Mouse (Mus musculus) MN1 (cell line): ENCODE measurements around the gene Pak6.
A peak's percentile ranks its signal among the peaks of the same experiment; 100 is the strongest.

Experiments used
- DNase-seq: peaks from one replicate; pipeline ENCODE4 v3.0.0-alpha.2; 2016; ENCODE audit warnings: low spot score

Pak6 gene

GRCm38 (mm10) chr2:118665616-118666015, 2.5 kb downstream of the Pak6 start:
- no peak for DNase-seq

GRCm38 (mm10) chr2:118667181-118667580, 4.1 kb downstream of the Pak6 start:
- no peak for DNase-seq

GRCm38 (mm10) chr2:118669245-118669644, 6.1 kb downstream of the Pak6 start:
- no peak for DNase-seq

GRCm38 (mm10) chr2:118669785-118670184, 6.7 kb downstream of the Pak6 start:
- no peak for DNase-seq

- DNase-seq = no peak
These were observed 8.6 kb downstream of the Pak6 start for GRCm38 (mm10) chr2:118671728-118672127.

GRCm38 (mm10) chr2:118673686-118674465, 10.8 kb downstream of the Pak6 start:
- no peak for DNase-seq

GRCm38 (mm10) chr2:118674500-118674899, 11.4 kb downstream of the Pak6 start:
- no peak for DNase-seq

DNA sequence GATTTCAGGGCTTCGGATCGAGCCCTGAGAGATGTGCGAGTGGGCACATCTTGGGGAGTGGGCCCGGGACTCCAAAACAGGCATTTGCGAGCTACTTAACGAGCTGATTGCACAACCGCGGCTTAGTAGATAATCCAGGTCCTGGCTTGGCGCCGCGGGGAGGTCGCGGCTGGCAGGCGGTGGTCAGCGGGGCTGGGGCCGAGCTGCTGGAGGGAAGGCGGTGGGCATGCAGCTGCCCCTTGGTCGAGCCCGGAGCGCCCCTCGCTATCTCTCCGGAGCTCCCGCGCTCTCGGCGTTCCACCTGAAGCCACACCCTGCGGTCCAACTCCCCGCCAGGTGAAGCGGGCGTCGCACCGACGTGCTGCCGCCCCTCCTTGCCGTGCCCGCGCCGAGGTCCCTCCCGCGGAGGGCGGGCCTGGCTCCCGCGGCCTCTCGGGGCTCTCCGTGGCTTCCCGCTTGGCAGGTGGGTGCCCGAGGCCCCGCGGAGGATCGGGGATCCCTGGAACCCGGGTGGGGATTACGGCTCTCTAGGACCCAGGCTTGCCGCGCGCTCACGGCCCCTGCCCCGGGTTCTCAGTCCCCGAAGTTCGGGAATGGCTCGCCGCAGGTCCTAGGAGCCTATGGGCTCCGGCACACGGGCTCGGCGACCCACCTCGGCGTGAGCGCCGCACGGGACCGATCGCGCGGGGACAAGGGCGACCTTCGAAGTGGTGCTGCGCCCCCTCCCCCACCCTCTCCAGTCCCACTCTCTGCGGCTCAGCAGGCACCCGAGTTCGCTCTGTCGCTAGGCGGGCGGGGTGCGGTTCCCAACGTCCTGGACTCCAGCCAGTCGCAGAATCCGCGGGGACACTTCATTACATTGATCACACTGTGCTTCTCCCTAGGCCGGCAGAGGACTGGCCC, 14.0 kb downstream of the Pak6 start:
- no peak for DNase-seq

DNA sequence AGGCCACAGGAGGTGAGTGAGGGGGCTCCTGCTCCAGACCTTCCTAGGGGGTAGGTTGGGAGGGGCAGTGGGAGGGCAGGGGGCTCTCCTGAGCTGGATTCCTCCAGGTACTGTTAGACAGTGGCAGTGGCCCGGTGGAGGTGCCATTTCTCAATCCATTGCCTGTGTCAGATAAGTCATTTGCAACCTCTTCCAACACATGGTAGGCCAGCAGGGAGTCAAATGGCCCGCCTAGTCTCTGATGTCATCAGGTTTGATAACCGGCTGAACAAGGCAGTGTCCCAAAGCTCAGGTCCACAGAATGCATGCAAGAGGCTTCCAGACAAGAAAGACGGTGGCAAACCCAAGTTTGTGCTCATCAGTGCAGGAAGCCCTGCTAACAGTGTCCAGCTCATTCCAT, 14.7 kb downstream of the Pak6 start:
- no peak for DNase-seq

DNA sequence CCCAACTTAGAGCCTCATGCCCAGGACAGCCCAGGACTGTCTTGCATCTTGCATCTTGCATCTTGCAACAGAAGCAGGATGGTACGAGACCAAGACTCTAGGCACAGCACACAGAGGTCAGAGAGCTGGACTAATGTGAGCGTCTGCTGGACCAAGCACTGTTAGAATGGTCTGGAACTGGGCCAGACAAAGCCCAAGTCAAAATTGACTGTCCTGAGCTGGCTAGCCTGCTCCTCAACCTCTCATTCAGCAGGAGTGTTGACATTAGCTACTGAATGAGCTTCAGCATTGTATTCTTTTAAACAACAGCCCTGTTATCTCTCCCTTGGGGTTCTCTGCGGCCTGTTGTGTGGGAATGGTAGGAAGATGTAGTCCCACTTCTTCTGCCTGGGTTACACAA, 16.5 kb downstream of the Pak6 start:
- DNase-seq = no peak

- no peak for DNase-seq
These were observed 17.8 kb downstream of the Pak6 start for GRCm38 (mm10) chr2:118680926-118681325.

GRCm38 (mm10) chr2:118682544-118683260, 19.6 kb downstream of the Pak6 start:
- no peak for DNase-seq

- no peak for DNase-seq
These were observed 22.0 kb downstream of the Pak6 start for GRCm38 (mm10) chr2:118685088-118685487.

DNA sequence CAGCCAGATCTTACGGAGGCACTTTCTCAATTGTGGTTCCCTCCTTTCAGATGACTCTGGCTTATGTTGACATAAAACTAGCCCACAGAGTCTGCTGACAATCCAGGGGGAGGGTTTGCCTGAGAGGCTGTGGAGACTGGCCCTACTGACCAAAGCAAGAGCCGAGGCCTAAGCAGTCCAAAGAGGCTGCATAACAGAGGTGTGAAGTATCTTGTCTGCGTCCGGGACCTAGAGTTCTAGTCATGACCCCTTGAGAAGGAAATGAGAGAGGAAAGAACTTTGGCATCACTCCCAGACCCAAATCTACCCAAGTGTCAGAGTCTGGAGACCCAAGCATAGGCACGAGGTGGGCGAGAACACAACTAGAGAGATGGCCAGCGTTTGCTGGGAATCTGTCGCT, 23.6 kb downstream of the Pak6 start:
- DNase-seq = no peak

DNA sequence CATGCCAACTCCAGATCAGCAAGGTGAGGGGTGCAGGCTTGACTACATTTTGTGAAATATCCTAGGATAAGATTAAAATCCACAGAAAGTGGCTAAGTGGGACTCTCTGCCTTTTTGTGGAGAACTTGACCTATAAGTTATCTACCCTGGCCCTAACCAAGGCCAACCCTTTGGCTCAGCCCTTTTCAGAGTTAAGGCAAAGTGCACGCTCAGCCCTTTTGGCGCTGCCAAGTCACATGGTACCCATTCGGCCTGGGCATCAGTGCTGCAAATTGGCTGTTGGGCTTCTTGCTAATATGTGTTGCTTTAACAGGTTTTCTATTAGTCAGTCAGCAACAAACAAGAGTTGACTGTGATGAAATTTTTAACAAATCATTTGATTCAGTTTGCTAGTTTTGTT, 24.7 kb downstream of the Pak6 start:
- no peak for DNase-seq

GRCm38 (mm10) chr2:118689875-118690274, 26.8 kb downstream of the Pak6 start:
- DNase-seq = no peak

GRCm38 (mm10) chr2:118693370-118693966, 30.4 kb downstream of the Pak6 start:
- DNase-seq = peak; percentile 54

GRCm38 (mm10) chr2:118695677-118696232, 32.7 kb downstream of the Pak6 start:
- peak; percentile 86 for DNase-seq

DNA sequence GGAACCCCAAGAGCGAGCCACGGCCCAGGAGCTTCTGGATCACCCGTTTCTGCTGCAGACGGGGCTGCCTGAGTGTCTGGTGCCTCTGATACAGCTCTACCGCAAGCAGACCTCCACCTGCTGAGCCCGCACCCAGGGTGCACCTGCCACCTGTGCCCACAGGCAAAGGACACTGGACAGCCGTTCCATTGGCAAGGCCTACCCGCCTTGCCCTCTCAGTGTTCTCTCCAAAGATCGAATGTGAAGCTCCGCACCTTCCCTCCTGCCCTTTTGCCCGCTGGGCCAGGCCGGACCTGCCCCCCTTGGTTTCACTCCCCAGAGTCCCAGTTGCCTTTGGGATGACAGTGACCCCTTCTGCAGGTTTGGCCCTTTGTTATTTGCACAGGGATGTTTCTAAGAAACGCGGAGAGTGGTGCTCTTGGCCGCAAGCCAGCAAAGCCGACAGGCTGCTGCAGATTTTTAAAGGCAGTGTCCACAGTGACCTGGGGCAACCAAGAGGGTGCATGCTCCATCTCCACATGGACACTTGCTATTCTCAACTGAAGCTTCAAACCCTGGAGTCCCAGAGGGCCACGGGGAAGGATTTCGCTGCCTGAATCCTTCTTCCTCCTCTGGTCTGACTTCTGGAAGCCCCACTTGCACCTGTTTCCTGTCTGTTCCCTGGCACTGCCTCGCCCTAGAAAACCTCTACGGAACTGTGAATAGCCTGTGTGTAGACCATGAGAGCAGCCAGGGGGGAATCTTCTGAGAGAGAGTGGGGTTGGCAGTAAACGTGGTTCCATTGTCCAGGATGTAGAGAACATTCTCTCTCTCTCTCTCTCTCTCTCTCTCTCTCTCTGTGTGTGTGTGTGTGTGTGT, 33.6 kb downstream of the Pak6 start:
- DNase-seq = peak; percentile 51

DNA sequence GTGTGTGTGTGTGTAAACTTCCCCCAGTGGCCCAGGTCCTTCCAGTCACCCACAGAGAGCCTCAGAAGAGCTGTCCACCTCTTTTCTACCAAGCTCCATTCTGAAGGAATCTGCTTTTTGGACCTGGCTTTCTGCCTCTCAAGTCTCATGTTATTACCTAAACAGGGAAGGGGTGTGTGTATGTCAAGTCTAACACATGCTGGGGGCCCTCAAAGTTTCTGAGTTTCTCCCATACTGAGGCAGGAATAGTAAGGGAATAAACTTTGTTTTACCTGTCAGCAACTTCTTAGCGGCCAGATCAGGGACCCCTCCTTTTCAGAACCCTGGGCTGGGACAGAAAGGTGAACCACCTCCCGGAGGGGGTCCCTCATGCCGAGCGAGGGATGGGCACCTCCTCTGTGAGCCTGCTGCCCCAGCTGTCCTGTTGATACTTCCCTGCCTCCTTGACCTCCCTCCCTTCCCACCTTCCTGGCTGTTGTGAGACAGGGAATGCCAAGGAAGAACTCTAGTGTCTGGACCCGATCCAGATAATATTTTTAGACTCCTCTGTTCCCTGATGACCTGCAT, 34.3 kb downstream of the Pak6 start:
- DNase-seq = peak; percentile 46
